Mouse (Mus musculus): ENCODE data around the gene Cd200. TPM values are rescaled to one million over a fixed set of nuclear protein-coding genes. Genes with fewer than 3 reads are reported as not detected.

Gene Cd200
- polyA plus RNA-seq (2017; shearing (Covaris generic)) = 100 to 1,000 TPM in 2 of 3 experiments, 10 to 100 TPM in 1; 84.4 to 386 (median 244) TPM

DNA sequence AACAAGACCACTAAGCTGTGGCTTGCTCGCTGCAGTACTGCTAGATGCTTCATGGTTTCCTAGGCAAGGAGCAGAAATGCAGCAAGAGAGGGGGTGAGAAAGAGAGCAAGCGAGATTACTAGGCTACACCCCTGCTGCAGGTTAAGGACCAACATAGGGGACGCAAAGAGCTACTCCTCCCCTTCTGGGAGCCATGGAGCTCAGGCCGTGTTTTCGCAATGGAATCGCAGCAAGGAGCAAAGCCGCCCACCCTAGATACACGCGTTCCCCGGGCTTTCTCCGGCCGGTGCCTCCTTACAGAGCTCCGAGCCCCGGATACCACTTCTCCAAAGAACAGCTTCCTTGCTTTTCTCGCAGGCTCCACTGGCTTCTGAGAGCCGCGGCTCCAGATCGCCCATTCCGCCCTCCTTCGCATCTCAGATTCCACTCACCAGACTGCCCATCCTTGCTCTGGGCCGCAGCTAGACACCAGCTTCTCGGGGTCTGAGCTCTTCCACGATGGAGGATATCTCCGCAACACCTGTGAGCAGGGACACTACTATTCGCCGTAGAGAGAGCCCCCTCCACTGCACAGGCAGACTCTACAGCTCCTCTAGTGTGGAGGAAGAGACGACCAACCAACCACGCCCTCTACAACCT, at the start of gene Cd200:
Gene Cd200 (minus strand): TSS at position 629 of the 639 bp plus-strand sequence.
- peak; percentile 84 for ATAC-seq

DNA sequence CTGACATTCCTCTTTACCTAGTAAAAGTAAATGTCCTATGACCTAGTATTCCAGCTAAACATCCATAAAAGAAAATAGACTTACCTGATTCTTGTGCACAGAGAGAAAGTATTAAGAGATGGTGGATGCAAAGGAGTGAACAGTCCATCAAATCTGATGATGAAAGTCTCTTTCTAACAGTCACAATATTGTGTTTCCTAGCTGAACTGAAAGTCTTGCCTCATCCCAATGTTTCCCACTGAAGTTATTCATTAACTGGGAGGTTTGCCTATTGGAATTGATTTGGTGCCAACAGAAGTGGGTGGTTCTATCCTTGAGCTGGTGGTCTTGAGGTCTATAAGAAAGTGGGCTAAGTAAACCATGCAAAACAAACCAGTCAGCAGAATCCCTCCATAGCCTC, 45.9 kb upstream of the Cd200 start:
- ATAC-seq = no peak

DNA sequence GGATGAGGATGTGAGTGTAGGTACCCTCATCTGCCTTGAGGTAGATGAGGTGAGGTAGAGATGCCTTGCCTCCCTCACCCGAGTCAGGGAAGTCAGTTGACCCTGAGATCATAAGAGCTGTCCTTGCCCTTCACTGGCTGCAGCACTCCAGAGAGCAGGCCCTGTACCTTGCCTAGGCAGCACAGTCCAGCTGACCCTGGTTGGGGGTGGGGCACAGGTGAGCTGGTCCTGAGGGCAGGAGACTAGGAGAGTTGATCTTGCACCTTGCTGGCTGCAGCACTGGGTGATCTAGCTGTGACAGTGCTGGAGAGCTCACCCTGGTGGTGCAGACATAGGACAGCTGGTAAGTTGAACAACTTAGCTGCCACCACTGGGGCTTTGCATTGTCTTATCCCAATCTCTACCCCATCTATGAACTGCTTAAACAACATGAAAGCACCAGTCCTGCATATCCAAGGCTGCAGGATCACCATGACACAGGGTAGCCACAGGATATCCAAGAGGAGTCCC, 28.4 kb upstream of the Cd200 start:
- ATAC-seq = no peak

DNA sequence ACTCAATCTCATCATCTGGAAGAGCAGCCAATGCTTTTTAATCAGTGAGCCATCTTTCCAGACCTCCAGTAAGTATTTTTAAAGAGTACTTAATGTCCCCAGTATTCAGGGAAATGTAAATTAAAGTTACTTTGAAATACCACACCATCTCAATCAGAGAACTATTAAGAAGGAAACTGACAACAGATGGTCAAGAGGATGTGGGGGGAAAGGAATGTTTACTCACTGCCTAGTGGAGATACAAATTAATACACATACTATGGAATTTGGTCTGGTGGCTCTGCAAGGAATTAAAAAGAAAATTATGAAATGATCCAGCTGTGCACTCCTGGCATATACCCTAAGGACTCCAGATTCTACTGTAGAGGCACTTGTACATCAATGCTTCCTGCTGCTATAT, 26.7 kb upstream of the Cd200 start:
- ATAC-seq = no peak

DNA sequence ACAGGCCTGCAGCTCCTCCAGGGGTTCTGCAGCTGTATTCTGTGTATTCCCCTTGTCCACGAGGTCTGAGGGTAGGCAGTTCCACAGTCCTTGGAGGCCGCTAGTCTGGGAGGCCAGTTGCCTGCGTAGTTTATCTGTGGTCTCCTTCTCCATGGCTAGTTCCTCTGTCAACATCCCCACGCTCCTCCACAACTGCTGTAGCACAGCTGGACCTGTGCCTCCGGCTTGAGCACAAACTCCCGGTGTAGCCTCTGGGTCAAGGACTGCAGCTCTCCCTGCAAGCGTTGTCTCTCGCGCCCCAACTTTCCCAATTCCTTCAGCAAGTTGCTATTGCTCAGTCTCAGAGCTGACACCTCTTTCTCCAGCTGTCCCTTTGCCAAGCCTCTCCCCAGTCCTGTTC, 18.8 kb upstream of the Cd200 start:
- ATAC-seq = no peak

DNA sequence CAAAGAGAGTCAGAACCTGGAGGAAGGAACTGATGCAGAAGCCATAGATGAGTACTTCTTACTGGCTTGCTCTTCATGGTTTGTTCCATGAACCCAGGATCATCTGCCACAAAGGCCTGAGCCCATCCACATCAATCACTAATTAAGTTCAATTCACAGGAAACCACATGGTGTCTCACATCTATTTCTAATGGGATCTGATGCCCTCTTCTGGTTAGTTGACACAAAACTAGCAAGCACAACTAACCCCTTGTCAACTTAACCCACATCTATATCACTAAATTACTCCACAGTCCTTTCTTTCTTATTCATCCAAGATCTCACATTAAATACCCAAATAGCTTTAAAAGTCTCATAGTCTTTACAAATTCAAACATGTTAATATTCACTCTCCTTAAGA, 4.6 kb upstream of the Cd200 start:
- peak; percentile 58 for ATAC-seq

DNA sequence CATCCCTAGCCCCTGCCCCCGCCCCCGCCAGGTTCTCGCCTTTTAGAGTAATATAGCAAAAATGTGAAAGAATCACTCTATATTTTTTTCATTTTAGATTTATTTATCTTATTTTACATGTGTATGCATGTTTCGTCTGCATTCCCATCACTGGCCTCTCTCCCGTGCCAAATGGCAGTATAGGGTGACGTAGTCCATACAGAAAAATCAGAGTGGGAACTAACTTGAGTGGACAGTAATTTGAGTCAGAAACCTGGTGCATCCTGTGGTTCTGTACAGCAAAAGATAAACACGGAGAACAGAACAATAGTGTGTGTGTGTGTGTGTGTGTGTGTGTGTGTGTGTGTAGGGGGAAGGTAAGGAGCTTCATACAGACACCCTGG, 202 bp upstream of the Cd200 start:
- ATAC-seq = peak; percentile 11

DNA sequence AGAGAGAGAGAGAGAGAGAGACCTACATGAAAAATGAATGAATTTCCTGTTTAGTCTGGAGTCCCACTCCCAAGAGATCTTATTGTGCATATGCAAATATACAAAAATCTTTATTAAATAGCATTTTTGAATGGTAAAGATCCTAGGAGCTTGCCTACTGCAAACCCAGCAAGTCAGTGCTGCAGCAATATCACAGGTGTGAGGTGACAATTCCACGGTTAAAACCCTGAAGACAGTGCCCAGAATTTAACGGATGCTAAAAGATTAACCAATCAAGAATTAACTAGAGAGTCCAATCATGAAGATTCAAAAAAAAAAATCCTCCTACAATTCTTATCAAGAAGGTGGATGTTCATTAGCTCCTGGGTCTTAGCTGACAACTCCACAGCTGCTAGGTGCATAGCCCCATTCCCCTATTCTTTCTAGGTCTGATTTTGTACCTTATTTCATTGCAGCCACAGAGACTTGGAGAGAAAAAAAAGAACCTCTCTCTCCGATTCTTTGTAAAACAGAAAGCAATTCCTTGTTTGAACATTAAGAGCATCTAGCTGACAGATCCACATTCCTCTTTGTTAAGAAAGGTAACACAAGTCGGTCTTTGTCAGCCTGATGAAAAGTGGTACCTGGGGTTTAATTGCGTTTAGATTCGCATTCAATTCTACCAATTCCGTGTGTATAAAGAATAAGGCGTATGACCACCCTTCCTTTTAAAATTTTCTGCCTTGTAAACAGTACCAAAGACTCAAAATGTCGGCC, 1.0 kb downstream of the Cd200 start:
- peak; percentile 2 for ATAC-seq

DNA sequence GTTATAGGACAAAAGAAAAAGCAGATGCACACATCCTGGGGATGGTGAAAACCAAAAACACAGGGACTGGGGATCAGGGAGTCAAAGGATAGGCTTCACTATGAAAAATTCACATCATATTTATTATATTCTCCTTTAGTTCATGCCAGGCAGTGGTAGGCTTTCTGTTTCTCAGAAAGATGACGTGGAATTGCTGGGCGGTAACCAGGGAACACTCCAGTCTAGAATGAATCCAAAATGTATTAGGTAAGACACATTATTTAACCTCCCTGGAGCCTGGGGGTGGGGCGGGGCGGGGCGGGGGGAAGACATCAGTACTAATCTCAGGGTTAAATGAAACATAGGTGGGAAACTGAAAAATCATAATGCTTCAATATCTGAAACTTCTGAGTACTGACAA, 1.8 kb downstream of the Cd200 start:
- ATAC-seq = no peak

DNA sequence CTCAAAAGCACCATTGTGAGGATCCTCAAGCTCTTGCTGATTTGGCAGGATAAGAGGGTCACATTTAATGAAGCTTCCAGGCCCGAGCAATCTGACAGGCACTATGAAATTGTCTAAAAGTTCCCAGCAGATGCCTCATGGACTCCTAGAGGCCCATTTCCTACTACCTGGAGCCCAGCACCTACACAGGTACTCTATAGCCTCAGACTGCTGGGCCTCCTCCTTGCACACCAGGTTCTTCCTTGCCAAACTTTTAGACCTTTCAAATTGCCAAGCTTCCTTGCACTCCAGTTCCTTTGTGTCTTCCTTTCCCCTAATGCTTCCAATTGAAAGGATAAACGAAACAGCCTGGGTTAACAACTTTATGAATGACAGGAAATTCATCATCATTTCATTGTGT, 5.9 kb downstream of the Cd200 start:
- ATAC-seq = no peak

DNA sequence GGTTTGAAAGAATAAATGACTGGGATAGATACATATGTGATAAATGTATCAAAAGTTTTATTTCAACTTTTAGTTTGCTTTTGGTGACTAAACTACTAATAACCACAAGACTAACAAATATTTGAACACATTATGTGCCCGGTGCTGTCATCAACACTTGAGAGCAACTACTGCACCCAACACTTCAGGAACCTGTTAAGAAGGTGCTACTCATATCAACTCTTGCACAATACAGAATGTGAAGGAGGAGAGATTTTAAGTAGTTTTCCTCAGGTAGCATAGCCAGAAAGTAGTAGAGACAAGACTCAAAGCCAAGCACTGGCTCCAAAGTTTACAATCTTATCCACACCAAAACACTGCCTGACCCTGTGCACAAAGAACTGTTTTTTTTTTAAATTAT, 6.8 kb downstream of the Cd200 start:
- ATAC-seq = no peak

DNA sequence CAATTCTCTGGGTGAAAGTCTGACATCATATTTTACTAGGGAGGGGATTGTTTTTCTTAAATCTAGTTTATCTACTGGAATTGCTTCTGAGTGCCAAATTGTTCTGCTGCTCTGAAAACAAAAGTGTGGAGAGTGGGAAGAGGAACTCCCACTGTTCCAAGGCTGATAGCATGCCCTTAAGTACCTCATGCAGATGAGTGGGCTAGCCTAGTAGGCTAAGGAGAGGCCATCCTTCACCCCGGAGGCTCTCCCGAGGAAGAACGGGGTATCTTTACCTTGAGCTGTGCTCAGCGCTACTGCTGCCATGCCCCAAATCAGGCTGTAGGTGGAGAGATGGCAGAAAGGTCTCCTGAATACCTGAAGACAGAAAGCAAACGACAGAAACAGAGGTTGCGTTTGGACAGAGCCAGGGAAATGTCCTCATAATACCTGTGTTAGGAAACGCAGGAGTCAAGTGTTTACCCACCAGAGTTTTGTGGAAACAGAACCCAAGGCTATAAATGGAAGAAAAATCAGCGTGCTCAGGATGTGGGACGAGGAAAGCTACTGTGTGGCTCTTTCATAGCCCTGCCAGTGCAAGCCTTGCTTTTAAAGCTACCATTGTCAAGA, 8.8 kb downstream of the Cd200 start:
- ATAC-seq = peak; percentile 27

DNA sequence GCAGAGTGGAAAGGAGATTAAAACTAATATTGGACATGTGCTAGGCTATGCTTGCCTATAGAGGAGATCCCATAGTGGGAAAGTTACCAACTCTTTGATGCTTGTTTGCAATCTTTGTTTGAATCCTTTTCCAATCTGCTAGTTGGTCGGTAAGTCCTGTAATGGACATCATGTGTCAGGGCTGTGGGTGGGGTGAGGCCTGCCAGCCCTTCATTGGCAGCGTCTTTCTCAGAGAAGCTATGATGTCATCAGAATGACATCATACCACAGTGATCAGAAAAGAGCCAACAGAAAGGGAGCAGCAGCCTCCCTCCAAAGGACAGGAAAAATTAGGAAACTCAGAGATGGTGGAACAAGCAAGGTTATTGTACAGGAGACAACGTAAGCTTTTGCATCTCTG, 9.4 kb downstream of the Cd200 start:
- no peak for ATAC-seq

DNA sequence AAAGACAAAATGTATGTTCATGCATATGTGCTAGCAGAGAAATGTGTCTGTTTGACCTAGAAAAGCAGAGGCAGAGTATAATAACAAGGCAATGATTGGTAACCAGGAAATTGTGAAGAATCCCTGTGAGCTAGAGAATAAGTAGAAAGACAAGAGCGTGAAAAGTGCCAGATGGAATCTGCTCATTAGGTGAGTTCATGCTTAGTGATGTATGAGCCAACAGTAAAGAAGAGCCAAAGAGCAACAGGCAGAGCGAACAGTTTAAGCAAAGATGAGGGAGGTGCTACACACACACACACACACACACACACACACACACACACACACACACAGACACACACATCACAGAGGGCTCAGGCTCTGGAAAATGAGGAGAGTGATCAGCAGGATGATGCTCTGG, 11.4 kb downstream of the Cd200 start:
- ATAC-seq = no peak

DNA sequence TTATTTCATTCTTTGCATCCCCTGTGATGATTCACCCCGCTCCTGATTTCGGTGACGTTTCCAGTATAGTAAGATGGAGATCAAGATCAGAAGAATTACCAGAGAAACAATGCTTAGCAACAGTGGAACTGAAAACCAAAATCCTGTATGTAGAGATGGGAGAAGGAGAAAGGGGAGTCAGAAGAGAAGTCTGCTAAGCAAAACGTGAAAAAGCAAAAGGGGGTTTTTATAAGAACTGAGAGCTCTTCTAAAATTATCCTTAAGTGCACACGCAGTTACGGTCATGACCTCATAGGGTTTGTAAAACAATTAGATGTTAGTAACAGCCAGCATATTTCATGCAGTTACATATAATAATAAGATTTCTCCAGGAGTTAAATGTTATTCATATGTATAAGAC, 16.6 kb downstream of the Cd200 start:
- no peak for ATAC-seq

DNA sequence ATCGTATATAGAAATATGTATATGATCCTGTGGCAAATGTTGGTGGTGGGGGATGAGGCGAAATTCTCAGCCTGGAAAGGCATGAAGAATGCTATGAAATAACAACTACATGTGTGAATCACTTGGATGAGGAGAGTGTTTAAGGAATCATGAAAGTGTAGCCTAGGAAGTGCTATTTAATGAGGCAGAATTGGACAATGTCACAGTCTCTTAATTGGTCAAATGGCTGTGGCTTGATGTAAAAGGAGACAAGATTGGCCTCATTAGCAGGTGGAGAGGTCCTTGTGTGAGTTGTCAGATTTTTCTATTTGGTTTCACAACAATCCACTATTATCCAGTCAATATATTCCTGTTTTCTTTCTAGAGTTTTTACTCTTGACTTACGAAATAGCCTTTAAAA, 17.2 kb downstream of the Cd200 start:
- no peak for ATAC-seq

DNA sequence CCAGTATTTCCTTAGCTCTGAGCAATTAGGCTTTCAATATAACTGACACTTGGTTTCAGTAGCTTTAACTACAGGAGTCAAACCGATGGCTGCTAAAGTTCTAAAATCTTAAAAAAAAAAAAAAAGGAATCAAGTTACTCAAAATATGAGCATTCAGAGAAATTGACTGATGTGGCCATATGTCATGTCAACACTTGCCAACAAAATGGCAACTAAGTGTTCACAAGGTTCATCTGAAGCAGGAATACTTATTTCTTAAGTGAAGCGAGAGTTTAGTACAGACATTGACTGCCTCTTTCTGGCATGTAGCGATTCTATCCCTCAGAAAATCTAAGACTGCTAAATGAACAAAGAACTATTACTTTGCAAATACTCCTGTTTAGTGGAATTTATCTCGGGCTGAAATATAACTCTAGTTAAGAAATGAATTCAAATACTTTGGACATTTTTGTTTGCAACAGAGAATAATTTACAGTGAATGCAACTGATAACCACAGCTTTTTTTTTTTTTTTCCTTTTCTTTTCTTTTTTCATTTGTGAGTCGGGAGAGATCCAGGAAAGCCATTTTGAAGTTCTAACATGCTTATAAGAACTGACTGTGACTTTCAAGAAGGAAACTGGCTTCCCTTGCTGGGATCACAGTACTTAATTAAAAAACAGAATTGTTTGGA, 18.4 kb downstream of the Cd200 start:
- ATAC-seq = no peak

DNA sequence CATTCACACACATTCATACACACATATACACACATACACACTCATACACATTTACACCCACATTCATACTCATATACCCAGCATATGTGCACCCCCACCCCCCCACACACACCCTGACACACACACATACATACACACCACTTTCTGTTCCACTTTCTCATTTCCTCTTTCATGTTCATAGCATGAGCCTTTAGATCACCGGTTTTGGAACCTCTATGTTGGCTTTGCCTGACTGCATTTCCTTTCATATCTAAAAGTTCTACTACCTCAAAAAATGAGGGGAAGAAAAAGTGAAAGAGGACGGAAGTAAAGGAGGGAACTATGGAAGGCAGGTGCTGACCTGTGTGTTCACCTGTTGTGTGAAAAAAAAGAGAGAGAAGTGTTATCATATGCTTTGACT, 19.0 kb downstream of the Cd200 start:
- ATAC-seq = peak; percentile 89

DNA sequence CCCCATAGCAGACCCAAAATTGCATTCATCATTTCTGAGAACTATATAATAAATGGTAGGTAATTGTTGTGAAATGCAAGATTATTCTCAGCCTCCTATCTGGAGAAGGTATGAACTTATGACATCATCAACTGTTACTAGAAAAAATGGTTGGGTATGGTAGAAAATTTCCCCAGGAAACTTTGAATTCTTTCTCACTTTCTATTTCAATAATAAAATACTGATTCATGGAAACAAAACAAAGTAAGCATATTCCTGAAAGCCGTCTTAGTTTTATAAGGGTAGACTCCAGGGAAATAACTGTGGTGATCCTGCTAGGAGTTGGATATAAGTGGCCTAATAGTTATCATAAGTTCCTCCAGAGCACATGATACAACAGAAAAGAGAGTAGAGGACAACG, 19.8 kb downstream of the Cd200 start:
- no peak for ATAC-seq

DNA sequence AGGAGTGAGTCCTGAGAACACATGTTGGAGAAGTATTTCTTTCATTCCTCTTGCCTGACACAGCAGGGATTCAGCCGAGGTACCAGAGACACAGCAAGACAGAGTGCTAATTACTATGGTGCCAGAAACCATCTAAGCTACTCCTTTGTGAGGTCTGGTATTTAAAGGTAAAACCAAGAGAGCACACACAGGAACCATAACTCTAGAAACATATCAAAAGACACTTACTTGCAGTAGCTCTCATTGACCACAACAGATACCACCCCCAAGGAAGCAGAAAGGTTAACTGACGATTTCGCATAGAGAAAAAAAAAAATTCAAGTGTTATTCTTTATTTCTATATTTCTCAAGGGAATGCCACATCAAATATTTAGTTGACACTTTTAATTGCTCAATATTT, 27.0 kb downstream of the Cd200 start:
- peak; percentile 57 for ATAC-seq

DNA sequence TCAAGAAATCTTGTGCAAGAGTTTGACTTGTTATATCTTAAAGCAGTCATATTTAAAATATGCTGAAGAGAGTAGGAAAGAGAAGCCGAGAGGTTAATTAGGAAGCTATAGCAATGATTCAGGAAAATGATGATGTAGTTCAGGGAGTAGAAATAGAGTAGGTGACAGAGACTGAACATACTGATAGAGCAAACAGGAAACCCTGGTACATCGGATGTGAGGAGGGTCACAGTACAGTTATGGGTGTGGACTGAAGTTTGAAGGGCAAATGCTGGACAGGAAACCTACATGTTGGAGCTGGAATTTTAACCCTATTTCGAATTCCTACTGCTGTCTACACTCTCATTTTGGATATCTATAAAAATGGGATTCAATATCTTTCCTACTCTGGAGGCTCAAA, 29.9 kb downstream of the Cd200 start:
- ATAC-seq = peak; percentile 43

DNA sequence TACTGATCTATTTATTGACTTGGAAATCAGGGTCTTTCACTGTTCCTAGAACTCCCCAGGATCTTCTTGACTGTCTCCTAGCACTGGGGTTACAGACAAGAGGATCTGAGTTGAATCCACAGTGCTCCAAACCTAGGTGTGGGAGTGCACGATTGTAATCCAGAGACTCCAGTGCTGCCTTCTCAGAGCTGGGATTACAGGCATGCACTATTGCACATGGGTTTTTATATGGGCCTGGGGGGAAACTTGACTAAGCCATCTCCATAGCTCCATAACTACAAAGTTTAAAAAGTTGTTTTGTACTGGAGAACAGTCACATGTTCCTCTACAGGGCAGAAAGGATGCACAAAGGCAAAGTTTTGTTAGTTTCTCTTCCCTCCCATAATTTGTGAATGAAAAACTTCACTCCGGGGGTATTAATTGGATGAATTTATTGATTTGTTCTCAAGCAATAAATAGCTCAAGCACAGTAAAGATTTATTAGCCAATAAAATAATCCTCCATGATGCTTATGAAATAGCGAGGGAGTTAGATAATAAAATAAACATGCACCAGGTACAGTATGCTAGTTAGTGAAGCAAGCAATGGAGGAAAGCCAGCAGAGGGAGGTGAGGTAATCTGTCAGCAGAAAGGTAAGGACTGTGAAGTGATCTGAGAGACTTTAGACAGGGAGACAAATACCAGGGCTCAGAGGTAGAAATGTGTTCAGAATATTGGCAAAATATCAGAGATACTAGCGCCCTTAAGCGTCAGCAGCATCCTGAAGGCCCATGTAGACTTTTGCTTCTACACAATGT, 30.5 kb downstream of the Cd200 start:
- no peak for ATAC-seq

DNA sequence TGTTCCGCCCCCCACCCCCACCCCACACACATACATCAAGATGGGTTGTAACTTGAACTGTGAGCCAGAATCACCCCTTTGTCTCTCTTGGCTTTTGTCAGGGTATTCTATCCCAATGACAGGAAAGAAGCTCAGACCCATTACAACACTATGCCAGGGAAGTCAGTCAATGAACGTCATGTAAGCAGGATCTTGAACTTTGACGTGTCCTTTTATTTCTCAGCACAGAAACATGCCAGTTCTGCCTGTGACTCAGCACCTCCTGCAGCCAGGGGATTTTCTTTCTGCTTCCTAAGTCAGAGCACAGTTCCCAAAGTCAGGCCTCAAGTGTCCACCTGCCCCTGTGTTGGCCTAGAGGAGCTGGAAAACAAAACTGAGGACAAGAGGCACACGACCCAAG, 31.5 kb downstream of the Cd200 start:
- no peak for ATAC-seq

All from inflammation-experienced regulatory T-cells, adult 6 months (primary cell).